1 mouse cellular context compared by ENCODE assay signal in the genomic region with DNA sequence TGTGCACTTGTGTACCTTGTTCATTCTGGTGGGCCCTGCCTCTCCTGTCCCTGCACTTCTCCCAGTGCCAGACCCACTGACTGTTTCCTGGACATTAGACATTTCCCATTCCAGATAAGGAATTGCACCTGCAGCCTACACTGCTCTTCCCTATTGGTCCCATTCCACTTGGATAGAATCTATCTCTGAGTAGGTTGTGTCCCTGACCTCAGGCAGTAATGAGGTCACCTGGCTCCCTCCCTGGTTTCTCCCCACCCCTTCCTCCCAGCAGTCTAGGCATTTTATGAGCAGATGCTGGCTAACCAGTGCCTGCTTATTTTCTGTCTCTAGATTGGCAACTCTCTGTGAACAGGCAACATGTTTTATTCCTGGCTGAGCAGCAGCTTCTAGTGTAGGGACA.
TF ChIP-seq lines count a peak whose summit lies in the region.

No protein-coding gene starts in this region.

TF ChIP-seq in CH12.LX, 34 proteins besides CTCF, POLR2A, EP300 and RAD21:
- TF ChIP-seq MAZ (IDR thresholded peaks at IDR 0.05; ENCODE audit: low read depth, low read length) (no peak), TBP (conservative IDR thresholded peaks at IDR 0.05; ENCODE audit: low read depth, low read length) (no peak), MYC (IDR thresholded peaks at IDR 0.05; ENCODE audit: low read depth, low read length) (no peak), USF2 (conservative IDR thresholded peaks at IDR 0.05; ENCODE audit: low read depth, low read length) (no peak), USF1 (IDR thresholded peaks at IDR 0.05; ENCODE audit: low read depth, low read length) (no peak), NRF1 (IDR thresholded peaks at IDR 0.05; ENCODE audit: low read depth, low read length) (no peak), POLR2AphosphoS2 (IDR thresholded peaks at IDR 0.05; ENCODE audit: low read depth, low read length) (no peak), NELFE (IDR thresholded peaks at IDR 0.05; ENCODE audit: low read depth, low read length) (no peak)
